Comparison of ENCODE assay signal across 7 mouse cellular contexts in genomic region chr9:50005757-50006576, GRCm38 (mm10).
DNase-seq lines count a peak whose midpoint lies in the region; ATAC-seq and TF ChIP-seq lines count a peak whose summit lies in the region.

No protein-coding gene starts in this region.

- DNase-seq in lung, postnatal 0 days (ENCODE audit: low spot score): peak; percentile 17
- no peak for DNase-seq in lung, postnatal 25 days (ENCODE audit: low spot score)
- peak; percentile 52 to 54 for DNase-seq in cerebellum, postnatal 14 days
- DNase-seq in hindbrain, embryonic 11.5 days (ENCODE audit: low spot score): peak; percentile 50
- peak; percentile 56 for DNase-seq in limb, embryonic 14.5 days (ENCODE audit: low spot score)

- no peaks in the 10 kb centered on the region for H3K36me3 ChIP-seq in lung, postnatal 0 days (ENCODE audit: insufficient read depth, low read length)
- no peaks in the 10 kb centered on the region for H3K36me3 ChIP-seq in hindbrain, embryonic 11.5 days (ENCODE audit: control insufficient read depth, insufficient read depth, low read length)
- H3K36me3 ChIP-seq in limb, embryonic 14.5 days (ENCODE audit: control insufficient read depth, insufficient read depth, low read length): no peaks in the 10 kb centered on the region
- no peaks in the 10 kb centered on the region for H3K36me3 ChIP-seq in stomach, embryonic 16.5 days (ENCODE audit: control insufficient read depth, insufficient read depth, low read length)

- no peak for TF ChIP-seq CTCF in lung, postnatal 0 days (IDR thresholded peaks at IDR 0.05)

- no peak overlapping the region for H3K4me2 ChIP-seq in lung, postnatal 0 days (replicated peaks; ENCODE audit: low read depth, low read length)
- H3K4me2 ChIP-seq in hindbrain, embryonic 11.5 days (replicated peaks; ENCODE audit: low read depth, low read length): no peak overlapping the region
- H3K4me2 ChIP-seq in limb, embryonic 14.5 days (replicated peaks; ENCODE audit: low read depth, low read length, severe bottlenecking): no peak overlapping the region
- no peak overlapping the region for H3K4me2 ChIP-seq in stomach, embryonic 16.5 days (ENCODE audit: low read depth, low read length)

- ATAC-seq in lung, postnatal 0 days: peak; percentile 48
- ATAC-seq in hindbrain, embryonic 11.5 days (ENCODE audit: low FRiP score): peak; percentile 61; the same call in 1 of the 2 replicates
- peak; percentile 71 for ATAC-seq in limb, embryonic 14.5 days (ENCODE audit: low FRiP score, low read depth)
- peak; percentile 91 for ATAC-seq in stomach, embryonic 16.5 days (ENCODE audit: insufficient read depth, low FRiP score)
- ATAC-seq in megakaryocyte-erythroid progenitor cell, adult 5-6 weeks (replicated peaks; ENCODE audit: low FRiP score, low TSS enrichment, poor library complexity, severe bottlenecking): no peak

- no peak for TF ChIP-seq POLR2A in limb, embryonic 14.5 days (IDR thresholded peaks at IDR 0.05; ENCODE audit: borderline replicate concordance, extremely low read depth, insufficient read depth, insufficient read length)

- no peak overlapping the region for H3K4me3 ChIP-seq in lung, postnatal 0 days (ENCODE audit: low read depth, low read length)
- H3K4me3 ChIP-seq in hindbrain, embryonic 11.5 days (ENCODE audit: low read depth, low read length): no peak overlapping the region
- no peak overlapping the region for H3K4me3 ChIP-seq in limb, embryonic 14.5 days (replicated peaks; ENCODE audit: low read length)
- H3K4me3 ChIP-seq in stomach, embryonic 16.5 days (replicated peaks; ENCODE audit: low read length): no peak overlapping the region

- 34% methylated on average over 8 of the region's 8 CpGs for WGBS in lung, postnatal 0 days
- WGBS in hindbrain, embryonic 11.5 days: 43% methylated on average over 8 of the region's 8 CpGs
- WGBS in limb, embryonic 14.5 days: 61% methylated on average over 8 of the region's 8 CpGs
- WGBS in stomach, embryonic 16.5 days: 34% methylated on average over 8 of the region's 8 CpGs

- no peaks in the 10 kb centered on the region for H3K27me3 ChIP-seq in lung, postnatal 0 days (replicated peaks; ENCODE audit: insufficient read depth, low read length)
- no peaks in the 10 kb centered on the region for H3K27me3 ChIP-seq in hindbrain, embryonic 11.5 days (ENCODE audit: control insufficient read depth, insufficient read depth, low read length)
- H3K27me3 ChIP-seq in limb, embryonic 14.5 days (ENCODE audit: control insufficient read depth, insufficient read depth, low read length): no peaks in the 10 kb centered on the region
- H3K27me3 ChIP-seq in stomach, embryonic 16.5 days (ENCODE audit: control insufficient read depth, insufficient read depth, low read length): no peaks in the 10 kb centered on the region

- no peak for TF ChIP-seq EP300 in lung, postnatal 0 days (IDR thresholded peaks at IDR 0.05)

- H3K9me3 ChIP-seq in lung, postnatal 0 days (ENCODE audit: low read length): no peaks in the 10 kb centered on the region
- no peaks in the 10 kb centered on the region for H3K9me3 ChIP-seq in hindbrain, embryonic 11.5 days (ENCODE audit: control insufficient read depth, low read length)
- H3K9me3 ChIP-seq in limb, embryonic 14.5 days (ENCODE audit: control insufficient read depth, low read length): no peaks in the 10 kb centered on the region
- no peaks in the 10 kb centered on the region for H3K9me3 ChIP-seq in stomach, embryonic 16.5 days (replicated peaks; ENCODE audit: control insufficient read depth, low read length)

- H3K4me1 ChIP-seq in lung, postnatal 0 days (ENCODE audit: insufficient read depth, low read depth, low read length): no peaks in the 10 kb centered on the region
- H3K4me1 ChIP-seq in hindbrain, embryonic 11.5 days (replicated peaks; ENCODE audit: control insufficient read depth, insufficient read depth, low read length): no peaks in the 10 kb centered on the region
- H3K4me1 ChIP-seq in limb, embryonic 14.5 days (ENCODE audit: control insufficient read depth, insufficient read depth, low read length): peaks cover 5% of the 10 kb centered on the region; the same call in 1 of the 2 replicates
- peaks cover 10% of the 10 kb centered on the region for H3K4me1 ChIP-seq in stomach, embryonic 16.5 days (ENCODE audit: control insufficient read depth, insufficient read depth, low read length)

- no peak overlapping the region for H3K27ac ChIP-seq in lung, postnatal 0 days (ENCODE audit: low read length)
- peak overlapping the region; percentile 36 for H3K27ac ChIP-seq in hindbrain, embryonic 11.5 days (ENCODE audit: low read depth, low read length)
- peak overlapping the region; percentile 38; the same call in 1 of the 2 replicates for H3K27ac ChIP-seq in limb, embryonic 14.5 days (replicated peaks; ENCODE audit: low read depth, low read length)
- peak overlapping the region; percentile 73 for H3K27ac ChIP-seq in stomach, embryonic 16.5 days (ENCODE audit: low read length)

- H3K9ac ChIP-seq in lung, postnatal 0 days (replicated peaks; ENCODE audit: low read depth): no peak overlapping the region
- no peak overlapping the region for H3K9ac ChIP-seq in hindbrain, embryonic 11.5 days (ENCODE audit: low read depth, low read length)
- no peak overlapping the region for H3K9ac ChIP-seq in limb, embryonic 14.5 days (ENCODE audit: low read depth, low read length, severe bottlenecking)
- H3K9ac ChIP-seq in stomach, embryonic 16.5 days (ENCODE audit: low read length): peak overlapping the region; percentile 11; the same call in 1 of the 2 replicates
